Mouse (Mus musculus) adrenal gland, postnatal 0 days (tissue): ENCODE data around the gene Sel1l. TPM values are rescaled to one million over a fixed set of nuclear protein-coding genes. Genes with fewer than 3 reads are reported as not detected.

Experiments
- microRNA-seq: library from miRNA; unstranded; fragments of <30 nt; microRNA quantifications from one replicate; pipeline ENCODE4, GENCODE M21; 2016; ENCODE audit warnings: borderline replicate concordance; ENCODE audit not compliant: insufficient number of aligned reads
- polyA plus RNA-seq: library from polyadenylated mRNA; unstranded; fragments of >200 nt; fragmentation: Nextera tagmentation; extraction: Ambion mirVana; gene quantifications from 2 replicates; pipeline ENCODE4 v1.2.1, GENCODE M21; 2015

The Sel1l gene
- polyA plus RNA-seq, result 53.8 and 101 TPM in 2 replicates

DNA sequence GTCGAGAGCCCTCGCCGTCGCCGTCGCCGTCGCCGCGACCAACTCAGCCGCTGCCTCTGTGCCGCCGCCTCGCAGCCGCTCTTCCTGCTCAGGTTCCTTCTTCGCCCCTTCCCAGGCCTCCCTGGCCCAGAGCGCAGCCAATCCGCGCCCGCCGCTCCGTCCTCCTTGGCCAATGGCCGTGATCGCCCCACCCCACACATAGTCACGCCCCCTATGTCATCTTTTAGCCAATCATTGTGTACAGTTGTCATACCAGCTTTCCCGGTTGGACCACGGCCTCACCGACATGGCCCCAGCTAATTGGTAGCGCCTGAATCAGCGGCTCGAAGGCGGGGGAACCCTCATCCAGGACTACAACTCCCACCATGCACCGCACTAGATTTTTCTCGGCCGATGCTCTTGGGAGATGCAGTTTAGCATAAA lies at the start of gene Sel1l:
Gene Sel1l, minus strand, starts transcription at position 113 of the 423 bp plus-strand sequence.

DNA sequence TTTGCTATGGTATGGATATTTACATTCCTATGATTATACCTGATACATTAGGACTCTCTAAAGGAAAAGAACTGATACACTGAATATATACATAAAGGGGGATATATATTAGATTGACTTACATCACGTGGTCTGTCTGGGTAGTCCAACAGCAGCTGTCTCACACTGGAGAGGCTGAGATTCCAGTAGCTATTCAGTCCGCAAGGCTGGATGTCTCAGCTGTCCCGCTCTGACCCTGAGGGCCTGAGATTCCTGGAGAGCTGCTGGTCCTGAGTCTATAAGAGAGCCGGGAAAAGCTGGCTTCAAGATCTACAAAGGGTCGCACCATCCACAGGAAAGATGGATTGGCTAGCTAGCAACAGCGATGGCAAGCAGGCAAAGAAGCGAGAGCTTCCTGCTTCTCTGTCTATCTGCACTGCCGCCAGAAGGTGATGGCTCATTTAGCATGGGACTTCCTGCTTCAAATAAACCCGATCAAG lies 61.0 kb downstream of the Sel1l start, which contains the start of gene Ston2:
Gene Ston2, minus strand, starts transcription at position 429 of the 479 bp plus-strand sequence.

Small RNA genes lying within 50 kb of the gene (microRNA-seq; reads per million reads assigned to microRNA genes)
- gene Gm22015, result not detected

Other genes starting within 250 kb of the Sel1l start
- 4.0 and 5.7 TPM in 2 replicates for gene Ston2, start 60.8 kb downstream of the Sel1l start, polyA plus RNA-seq